Mouse (Mus musculus): Measurements from ENCODE around the gene Mageh1. TPM values are rescaled to one million over a fixed set of nuclear protein-coding genes. Genes with fewer than 3 reads are reported as not detected.
A peak's percentile ranks its signal among the peaks of the same experiment; 100 is the strongest.
"Not testable (repeated sequence)": the region's sequence is repeated elsewhere in the genome, so short reads cannot be mapped to it uniquely, and the experiment has no call there.

Gene Mageh1
- total RNA-seq (2014; rRNA removed) (79.8 and 80.1 TPM in 2 replicates), polyA plus RNA-seq (2015; fragmentation: Nextera tagmentation; extraction: Ambion mirVana) (115 and 120 TPM in 2 replicates)

DNA sequence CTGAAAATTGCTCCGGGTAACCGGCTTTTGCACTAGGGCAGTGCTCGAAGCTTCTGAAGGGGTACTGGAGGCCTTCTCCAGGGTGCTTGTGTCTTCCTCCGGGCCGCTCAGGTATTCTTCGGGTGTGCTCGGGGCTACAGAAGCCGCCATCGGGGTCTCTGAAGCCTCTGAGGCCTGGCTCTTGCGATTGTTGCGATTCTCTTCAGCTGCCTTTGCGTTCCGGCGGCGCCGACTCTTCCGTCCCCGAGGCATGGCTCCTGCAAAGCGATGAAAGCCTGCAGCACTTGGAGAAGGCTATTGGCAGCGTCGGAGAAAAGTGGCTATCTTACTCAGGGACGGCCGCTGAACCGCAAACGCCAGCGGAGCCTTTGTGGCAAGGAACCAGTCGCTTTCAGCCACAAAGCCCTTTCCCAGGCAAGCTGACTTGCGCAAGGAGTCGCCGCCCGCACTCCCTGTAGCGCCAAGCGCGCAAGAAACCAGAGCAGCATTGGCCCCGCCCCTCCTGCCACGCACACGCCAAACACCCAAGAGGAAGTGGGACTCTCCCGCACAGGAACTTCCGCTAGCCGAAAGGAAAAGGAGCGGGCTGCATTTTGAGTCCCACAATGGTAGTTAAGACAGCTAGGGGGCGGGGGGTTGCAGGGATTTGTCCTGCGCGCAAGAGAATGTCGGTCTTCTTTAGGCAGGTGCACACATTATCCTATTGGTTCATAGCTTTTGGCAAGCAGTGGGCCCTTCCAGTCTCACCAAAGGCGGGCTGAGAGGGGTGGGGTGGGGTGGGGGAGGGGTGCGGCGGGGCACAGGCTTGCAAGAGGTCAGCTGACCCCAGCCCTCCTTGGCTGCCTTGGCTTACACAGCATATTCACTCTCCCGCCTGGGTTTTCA lies at the start of gene Mageh1:
Gene Mageh1 (minus strand): TSS at position 489 of the 885 bp plus-strand sequence.
- no peaks in the 10 kb centered on the region for H3K9me3 ChIP-seq (ENCODE audit: low read length)
- H3K36me3 ChIP-seq (ENCODE audit: insufficient read depth, low read length): no peaks in the 10 kb centered on the region
- 27% methylated on average over 49 of the region's 49 CpGs for WGBS
- ATAC-seq (peak; percentile 93), DNase-seq (ENCODE audit: low spot score) (peak; percentile 93)
- H3K4me2 ChIP-seq (ENCODE audit: low read depth, low read length): peak within 1 kb of the TSS; percentile 64
- TF ChIP-seq CTCF (IDR thresholded peaks at IDR 0.05; ENCODE audit: low read depth): peak; percentile 52
- no peaks in the 10 kb centered on the region for H3K4me1 ChIP-seq (ENCODE audit: insufficient read depth, low read length)
- H3K27me3 ChIP-seq (ENCODE audit: insufficient read depth, low read length): no peaks in the 10 kb centered on the region
- H3K27ac ChIP-seq: peak within 1 kb of the TSS; percentile 91
- peak within 1 kb of the TSS; percentile 59 for H3K9ac ChIP-seq (replicated peaks; ENCODE audit: low read length)
- H3K4me3 ChIP-seq (ENCODE audit: low read length): peak within 1 kb of the TSS; percentile 51

DNA sequence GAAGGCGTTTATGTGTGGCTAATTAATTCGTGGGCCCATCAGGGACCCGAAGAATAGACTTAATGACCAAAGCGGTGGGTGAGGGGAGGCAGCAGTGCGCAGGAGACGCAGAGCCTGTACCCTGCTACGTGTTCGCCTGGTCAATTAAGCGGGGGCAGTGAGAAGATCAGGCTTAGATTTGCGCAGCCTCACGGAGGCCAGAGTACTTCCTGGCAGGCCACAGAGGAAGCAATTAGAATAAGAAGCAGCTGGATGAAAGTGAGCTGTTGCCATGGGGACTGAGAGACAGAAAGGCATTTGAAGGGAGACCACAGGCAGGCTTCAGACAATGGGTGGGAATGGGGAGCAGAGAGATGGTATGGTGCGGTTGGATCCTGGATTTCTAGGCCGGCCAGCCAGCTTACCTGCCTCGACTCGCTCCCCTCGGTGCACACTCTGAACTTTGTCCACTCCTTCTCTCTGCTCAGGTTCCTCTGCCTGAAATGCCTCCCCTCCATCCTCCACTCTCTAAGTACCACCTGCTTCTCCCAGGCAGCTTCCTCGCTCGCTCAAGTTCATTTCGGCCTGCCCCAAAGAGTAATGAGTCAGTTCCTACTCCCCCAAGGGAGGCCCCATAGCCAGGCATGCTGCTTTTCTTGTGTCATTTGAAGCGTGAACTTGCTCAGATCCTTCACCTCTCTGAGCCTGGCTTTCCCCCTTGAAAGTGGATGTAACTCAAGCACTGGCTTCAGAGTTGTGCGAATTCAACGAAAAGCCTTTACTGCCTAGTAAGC lies 783 bp upstream of the Mageh1 start:
- 33% methylated on average over 6 of the region's 22 CpGs for WGBS
- H3K27me3 ChIP-seq (ENCODE audit: insufficient read depth, low read length); H3K4me1 ChIP-seq (ENCODE audit: insufficient read depth, low read length); H3K9ac ChIP-seq (replicated peaks; ENCODE audit: low read length); DNase-seq (ENCODE audit: low spot score); H3K36me3 ChIP-seq (ENCODE audit: insufficient read depth, low read length); H3K9me3 ChIP-seq (ENCODE audit: low read length): not testable (repeated sequence)
- H3K27ac ChIP-seq: peak overlapping the region; percentile 91
- H3K4me2 ChIP-seq (ENCODE audit: low read depth, low read length): peak overlapping the region; percentile 64; the same call in 1 of the 2 replicates
- H3K4me3 ChIP-seq (ENCODE audit: low read length): peak overlapping the region; percentile 51
- ATAC-seq: peak; percentile 92

DNA sequence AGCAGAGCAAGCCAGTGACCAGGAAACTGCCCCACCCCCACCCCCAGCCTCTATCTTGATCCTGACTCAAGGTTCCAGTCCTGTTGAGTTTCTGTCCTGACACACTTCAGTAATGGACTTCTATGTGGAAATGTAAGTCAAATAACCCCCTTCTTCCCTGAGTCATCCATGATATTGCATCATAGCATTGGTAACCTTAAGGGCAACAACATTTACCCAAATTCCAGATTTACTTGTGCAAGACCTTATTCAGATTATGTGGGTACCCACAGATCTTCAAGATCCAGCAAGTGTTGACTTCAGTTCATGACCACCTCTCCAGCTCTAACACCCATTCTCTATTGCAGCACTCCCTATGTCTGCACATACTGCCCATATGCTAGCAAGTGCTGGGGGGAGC lies 5.8 kb downstream of the Mageh1 start:
- not testable (repeated sequence) for H3K4me3 ChIP-seq (ENCODE audit: low read length); H3K4me1 ChIP-seq (ENCODE audit: insufficient read depth, low read length); ATAC-seq; DNase-seq (ENCODE audit: low spot score); H3K36me3 ChIP-seq (ENCODE audit: insufficient read depth, low read length); H3K4me2 ChIP-seq (ENCODE audit: low read depth, low read length); H3K9ac ChIP-seq (replicated peaks; ENCODE audit: low read length); H3K27me3 ChIP-seq (ENCODE audit: insufficient read depth, low read length); H3K9me3 ChIP-seq (ENCODE audit: low read length); H3K27ac ChIP-seq

DNA sequence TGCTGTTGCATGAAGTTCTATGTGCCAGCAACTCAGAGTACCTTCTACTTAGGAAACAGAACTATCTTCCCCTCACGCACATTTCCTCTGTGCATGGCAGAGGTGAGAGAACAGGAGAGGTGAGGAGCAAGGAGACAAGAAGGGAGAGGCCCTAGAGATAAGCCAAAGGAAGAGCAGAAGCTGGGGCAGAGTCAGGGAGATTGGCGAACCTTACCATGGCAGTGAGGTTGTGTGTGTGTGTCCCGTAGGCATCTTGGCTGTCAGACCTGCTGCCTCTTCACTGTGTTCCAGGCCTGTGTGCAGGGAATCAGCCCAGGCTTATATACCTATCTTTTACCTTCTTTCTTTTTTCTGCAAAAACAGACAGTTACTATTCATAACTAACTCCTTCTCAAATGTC lies 11.7 kb downstream of the Mageh1 start:
- 90% methylated on average over 2 of the region's 3 CpGs for WGBS
- H3K4me1 ChIP-seq (ENCODE audit: insufficient read depth, low read length); ATAC-seq; H3K9me3 ChIP-seq (ENCODE audit: low read length); H3K27me3 ChIP-seq (ENCODE audit: insufficient read depth, low read length); H3K4me3 ChIP-seq (ENCODE audit: low read length); H3K27ac ChIP-seq; H3K4me2 ChIP-seq (ENCODE audit: low read depth, low read length); H3K36me3 ChIP-seq (ENCODE audit: insufficient read depth, low read length); DNase-seq (ENCODE audit: low spot score); H3K9ac ChIP-seq (replicated peaks; ENCODE audit: low read length): not testable (repeated sequence)

DNA sequence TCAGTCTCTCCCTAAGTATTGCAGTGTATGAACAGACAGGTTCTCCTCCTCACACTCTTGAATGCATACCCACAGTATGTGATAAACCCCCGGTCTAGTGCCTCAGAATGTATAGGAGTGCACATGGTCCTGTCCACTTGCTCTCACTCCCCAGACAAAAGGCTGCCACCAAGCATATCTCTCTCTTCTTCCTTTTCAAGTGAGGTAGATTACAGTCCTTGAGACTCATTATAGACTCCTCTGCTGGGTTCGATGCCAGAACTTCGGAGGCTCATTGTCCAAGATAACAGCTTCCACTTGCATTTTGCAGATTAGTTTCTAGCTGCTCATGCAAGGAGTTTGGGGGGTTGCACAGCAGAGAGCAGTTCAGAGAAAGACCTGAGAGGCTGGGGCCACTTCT lies 12.1 kb downstream of the Mageh1 start:
- ATAC-seq; H3K27me3 ChIP-seq (ENCODE audit: insufficient read depth, low read length); H3K4me3 ChIP-seq (ENCODE audit: low read length); H3K9me3 ChIP-seq (ENCODE audit: low read length); H3K36me3 ChIP-seq (ENCODE audit: insufficient read depth, low read length); H3K4me1 ChIP-seq (ENCODE audit: insufficient read depth, low read length); H3K27ac ChIP-seq; H3K9ac ChIP-seq (replicated peaks; ENCODE audit: low read length); DNase-seq (ENCODE audit: low spot score); H3K4me2 ChIP-seq (ENCODE audit: low read depth, low read length): not testable (repeated sequence)
- no CpG with 5 or more reads among the region's 3 CpGs for WGBS

DNA sequence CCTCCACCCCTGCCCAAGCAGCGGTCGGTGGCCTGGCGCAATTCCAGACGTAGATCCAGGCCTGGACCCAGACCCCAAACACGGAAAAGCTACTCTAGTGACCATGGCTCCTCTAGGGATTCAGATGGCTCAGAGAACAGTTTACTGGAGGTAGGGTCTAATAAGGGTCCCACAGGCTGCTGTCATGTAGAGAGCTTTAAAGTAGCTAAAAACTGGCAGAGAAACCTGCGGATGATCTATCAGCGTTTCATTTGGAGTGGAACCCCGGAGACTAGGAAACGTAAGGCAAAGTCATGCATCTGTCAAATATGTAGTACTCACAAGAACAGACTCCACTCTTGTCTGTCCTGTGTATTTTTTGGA lies 29.7 kb downstream of the Mageh1 start:
- WGBS: 40% methylated on average over 9 of the region's 9 CpGs
- Histone ChIP-seq H3K9ac (replicated peaks; ENCODE audit: low read length) (peak overlapping the region; percentile 56; the same call in 1 of the 2 replicates), H3K4me2 (ENCODE audit: low read depth, low read length) (peak overlapping the region; percentile 63), H3K4me3 (ENCODE audit: low read length) (peak overlapping the region; percentile 54), H3K27ac (peak overlapping the region; percentile 81; the same call in 1 of the 2 replicates), H3K9me3 (ENCODE audit: low read length) (no peaks in the 10 kb centered on the region), H3K4me1 (ENCODE audit: insufficient read depth, low read length) (no peaks in the 10 kb centered on the region), H3K36me3 (ENCODE audit: insufficient read depth, low read length) (no peaks in the 10 kb centered on the region), H3K27me3 (ENCODE audit: insufficient read depth, low read length) (no peaks in the 10 kb centered on the region)
- no peak for DNase-seq (ENCODE audit: low spot score)
- no peak; the same call in 1 of the 2 replicates for ATAC-seq
- TF ChIP-seq CTCF (IDR thresholded peaks at IDR 0.05; ENCODE audit: low read depth): no peak
